Mouse (Mus musculus) midbrain, embryonic 16.5 days (tissue): ENCODE measurements at regions not wholly inside any gene's neighbourhood (a gene's known extent, or its start where the extent isn't known, plus 50 kb on each side); places are given as distances from the start of the nearest gene placed in this dataset.

Source experiments
- ATAC-seq: fragments of 200-750 bp; cut with Nextera tagmentation; 2 replicates; pipeline ENCODE4 v1.8.0; 2017; ENCODE audit warnings: moderate TSS enrichment
- H3K27ac ChIP-seq: fragments of 300-500 bp; sonication (generic); 2 replicates; pipeline ENCODE4 v1.5.1; 2014; ENCODE audit warnings: mild to moderate bottlenecking, low read length, mixed read lengths
- H3K27me3 ChIP-seq: fragments of 300-500 bp; sonication (generic); 2 replicates; pipeline ENCODE4 v1.6.1; 2014; ENCODE audit warnings: low read depth, low read length, mixed read lengths; ENCODE audit not compliant: control insufficient read depth, insufficient read depth
- H3K36me3 ChIP-seq: fragments of 300-500 bp; sonication (generic); 2 replicates; pipeline ENCODE4 v1.6.1; 2014; ENCODE audit warnings: mild to moderate bottlenecking, low read length, moderate library complexity, mixed read lengths; ENCODE audit not compliant: control insufficient read depth, insufficient read depth
- H3K4me1 ChIP-seq: fragments of 300-500 bp; sonication (generic); 2 replicates; pipeline ENCODE4 v1.6.1; 2014; ENCODE audit warnings: mild to moderate bottlenecking, low read length, mixed read lengths; ENCODE audit not compliant: control insufficient read depth, insufficient read depth
- H3K4me2 ChIP-seq: fragments of 300-500 bp; sonication (generic); 2 replicates; pipeline ENCODE4 v1.6.1; 2014; ENCODE audit warnings: mild to moderate bottlenecking, low read length, mixed read lengths
- H3K4me3 ChIP-seq: fragments of 300-500 bp; sonication (generic); 2 replicates; pipeline ENCODE4 v1.5.1; 2014; ENCODE audit warnings: low read depth, mild to moderate bottlenecking, low read length, moderate library complexity, mixed read lengths
- H3K9ac ChIP-seq: fragments of 300-500 bp; sonication (generic); 2 replicates; pipeline ENCODE4 v1.6.1; 2014; ENCODE audit warnings: low read depth, low read length, mixed read lengths
- H3K9me3 ChIP-seq: fragments of 300-500 bp; sonication (generic); replicated peaks from 2 replicates; pipeline ENCODE4 v1.6.1; 2014; ENCODE audit warnings: mild to moderate bottlenecking, low read length, mixed read lengths; ENCODE audit not compliant: control insufficient read depth, poor library complexity, severe bottlenecking
- WGBS: fragments of 180-500 bp; shearing (Covaris S2); extraction: QIAGEN DNeasy Blood & Tissue Kit; methylation state at CpG from one replicate; pipeline ENCODE4 v1.1.7; 2014; 5-methylcytosine and 5-hydroxymethylcytosine counted together

DNA sequence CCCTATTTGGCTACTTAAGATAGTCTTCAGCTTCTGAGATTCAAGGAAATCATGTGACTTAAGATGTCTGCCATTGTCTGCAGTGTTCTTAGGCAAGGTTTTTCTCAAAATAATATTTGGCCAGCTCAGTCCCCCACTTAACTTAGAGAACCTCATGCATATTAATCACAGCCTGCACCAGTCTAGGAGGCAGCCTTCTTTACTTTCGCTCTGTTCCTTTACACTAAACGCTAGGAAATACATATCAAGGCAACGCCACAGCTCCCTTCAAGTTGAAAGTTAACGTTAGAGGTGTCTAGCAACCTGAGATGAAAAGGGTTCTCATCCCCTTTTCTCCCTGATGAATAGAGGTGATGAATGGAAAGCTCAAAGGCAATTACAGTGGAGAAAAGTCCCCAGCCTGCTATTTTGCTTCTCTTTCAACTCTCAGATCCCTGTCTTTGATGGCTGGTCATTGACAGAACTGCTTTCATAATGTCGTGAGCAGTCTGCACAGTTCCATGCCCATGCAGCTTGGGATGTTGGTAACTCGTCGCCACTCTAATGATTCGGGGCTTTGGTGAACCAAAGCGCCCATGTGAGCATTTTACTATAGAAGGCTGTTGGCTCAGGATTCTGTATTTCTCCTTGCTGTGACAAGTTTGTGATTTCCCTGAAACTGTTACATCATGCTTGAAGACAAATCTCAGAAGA lies 483.0 kb upstream of the Gm10306 start:
- Histone ChIP-seq H3K9me3 (no peaks in the 10 kb centered on the region), H3K4me2 (no peak overlapping the region), H3K27ac (no peak overlapping the region), H3K4me3 (no peak overlapping the region), H3K4me1 (no peaks in the 10 kb centered on the region), H3K9ac (no peak overlapping the region), H3K27me3 (no peaks in the 10 kb centered on the region), H3K36me3 (no peaks in the 10 kb centered on the region)
- peak; percentile 62; the same call in 1 of the 2 replicates for ATAC-seq
- 33% methylated on average over 9 of the region's 9 CpGs for WGBS

DNA sequence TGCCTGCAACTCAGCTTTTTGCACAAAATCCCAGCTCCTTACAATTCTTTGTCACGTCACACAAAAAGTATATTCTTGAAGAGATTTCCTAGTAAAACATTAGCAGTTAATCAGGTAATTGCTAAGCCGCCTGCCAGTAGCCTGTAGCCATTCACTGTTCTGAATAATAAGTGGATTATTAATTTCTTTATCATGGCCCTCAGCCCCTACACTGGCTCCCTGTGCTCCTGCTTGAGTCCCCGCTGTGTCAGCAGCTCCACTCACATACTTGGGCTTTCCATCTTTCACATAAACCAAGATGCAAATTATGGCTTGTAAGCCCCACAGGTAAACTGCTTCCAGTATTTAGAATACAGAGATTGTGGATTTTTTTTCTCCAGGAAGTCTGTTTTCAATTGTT lies 473.5 kb upstream of the Gm10306 start:
- peak; percentile 80; the same call in 1 of the 2 replicates for ATAC-seq
- 50% methylated on average over 3 of the region's 3 CpGs for WGBS
- no peak overlapping the region for H3K27ac ChIP-seq

DNA sequence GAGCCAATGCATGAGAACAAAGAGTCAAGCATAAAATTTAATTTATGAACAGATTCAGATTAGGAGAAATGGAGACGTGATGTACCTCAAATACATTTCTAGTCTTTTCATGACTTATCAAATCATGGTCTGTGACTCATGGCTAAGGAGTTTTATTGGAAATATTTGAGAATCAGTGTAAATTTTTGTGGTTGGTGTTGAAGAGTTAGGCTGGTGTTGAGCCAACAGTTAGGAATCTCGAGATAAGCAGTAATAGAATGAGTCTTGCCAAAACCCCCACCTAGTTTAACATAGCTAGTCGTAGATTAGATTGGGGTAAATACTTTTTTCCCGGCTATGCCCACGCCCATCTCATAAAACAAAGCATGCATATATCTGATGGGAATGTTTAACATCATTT lies 462.0 kb upstream of the Gm10306 start:
- Histone ChIP-seq H3K4me1 (no peaks in the 10 kb centered on the region), H3K4me3 (no peak overlapping the region), H3K36me3 (no peaks in the 10 kb centered on the region), H3K9me3 (no peaks in the 10 kb centered on the region), H3K4me2 (no peak overlapping the region), H3K27ac (no peak overlapping the region), H3K27me3 (no peaks in the 10 kb centered on the region), H3K9ac (no peak overlapping the region)
- no peak for ATAC-seq
- 77% methylated on average over 5 of the region's 5 CpGs for WGBS

More for the DNA sequence above, 473.5 kb upstream of the Gm10306 start:
- Histone ChIP-seq H3K4me1 (peaks cover 3% of the 10 kb centered on the region; the same call in 1 of the 2 replicates), H3K27me3 (no peaks in the 10 kb centered on the region), H3K9me3 (no peaks in the 10 kb centered on the region), H3K4me3 (no peak overlapping the region), H3K9ac (no peak overlapping the region), H3K36me3 (no peaks in the 10 kb centered on the region), H3K4me2 (no peak overlapping the region)

DNA sequence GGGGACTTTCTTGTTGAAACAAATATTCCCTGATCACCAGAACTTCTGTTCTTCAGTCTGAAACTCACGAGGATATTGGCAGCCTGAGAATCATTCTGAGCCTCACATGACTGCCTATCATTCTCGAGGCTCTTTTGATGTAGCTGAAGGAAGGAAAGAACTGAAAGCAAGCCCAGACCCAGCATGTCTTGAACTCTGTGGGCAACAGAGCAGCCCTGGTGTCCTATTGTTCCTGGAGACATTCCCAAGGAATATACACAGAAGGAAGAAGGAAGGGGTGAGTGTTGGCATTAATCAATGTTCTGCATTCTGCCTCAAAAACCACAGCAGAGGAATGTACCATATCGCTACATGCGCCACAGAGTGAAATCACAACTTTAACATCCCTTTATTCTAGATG lies 449.4 kb upstream of the Gm10306 start:
- Histone ChIP-seq H3K9ac (no peak overlapping the region), H3K27me3 (no peaks in the 10 kb centered on the region), H3K36me3 (no peaks in the 10 kb centered on the region), H3K4me2 (no peak overlapping the region), H3K4me3 (no peak overlapping the region), H3K4me1 (no peaks in the 10 kb centered on the region), H3K27ac (no peak overlapping the region), H3K9me3 (no peaks in the 10 kb centered on the region)
- 75% methylated on average over 4 of the region's 4 CpGs for WGBS
- ATAC-seq = no peak

DNA sequence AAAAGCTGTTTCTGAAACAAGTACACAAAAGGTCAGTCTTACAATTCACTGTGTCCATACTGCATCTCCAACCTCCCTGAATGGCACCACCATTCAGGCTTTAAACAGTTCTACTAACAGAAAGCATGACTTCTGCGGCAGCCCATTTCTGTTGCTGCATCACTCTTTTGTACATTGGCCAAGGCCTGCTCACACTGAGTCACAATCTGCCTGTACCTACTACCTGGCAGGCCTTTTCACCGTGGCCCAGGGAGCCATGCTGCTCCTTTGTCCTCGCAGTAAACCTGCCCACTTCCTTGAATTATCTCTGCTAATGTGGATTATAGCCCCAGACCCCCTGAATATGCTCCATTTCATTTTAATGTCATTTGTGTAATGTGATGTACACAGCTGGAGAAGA lies 439.5 kb upstream of the Gm10306 start:
- WGBS = 78% methylated on average over 3 of the region's 3 CpGs
- Histone ChIP-seq H3K9ac (no peak overlapping the region), H3K4me3 (no peak overlapping the region), H3K27me3 (no peaks in the 10 kb centered on the region), H3K36me3 (no peaks in the 10 kb centered on the region), H3K4me1 (no peaks in the 10 kb centered on the region), H3K9me3 (no peaks in the 10 kb centered on the region), H3K27ac (no peak overlapping the region), H3K4me2 (no peak overlapping the region)
- no peak for ATAC-seq

DNA sequence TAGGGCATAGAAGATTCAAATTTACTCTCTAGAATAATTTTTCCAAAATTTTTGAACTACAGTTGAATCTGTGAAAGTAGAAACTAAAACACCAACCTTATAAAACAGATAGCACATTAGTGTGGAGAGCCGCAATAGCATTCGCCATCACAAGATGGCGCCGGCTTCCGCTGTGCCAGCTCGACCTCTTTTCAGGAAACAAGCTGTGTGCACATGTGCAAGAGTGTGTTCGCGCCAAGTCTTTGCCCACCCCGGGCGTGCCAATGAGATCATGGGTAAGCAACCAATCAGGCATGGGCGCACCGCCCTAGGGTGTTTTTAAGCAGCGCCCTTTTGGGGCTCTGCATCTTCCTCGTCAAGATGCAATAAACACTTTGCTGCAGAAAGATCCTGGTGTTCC lies 432.2 kb upstream of the Gm10306 start:
- no peaks in the 10 kb centered on the region for H3K36me3 ChIP-seq
- no peaks in the 10 kb centered on the region for H3K4me1 ChIP-seq
- H3K4me3 ChIP-seq = no peak overlapping the region
- no peak for ATAC-seq
- WGBS = 81% methylated on average over 14 of the region's 14 CpGs
- H3K9me3 ChIP-seq = no peaks in the 10 kb centered on the region
- H3K9ac ChIP-seq = no peak overlapping the region
- no peak overlapping the region for H3K27ac ChIP-seq
- no peak overlapping the region for H3K4me2 ChIP-seq
- H3K27me3 ChIP-seq = no peaks in the 10 kb centered on the region

DNA sequence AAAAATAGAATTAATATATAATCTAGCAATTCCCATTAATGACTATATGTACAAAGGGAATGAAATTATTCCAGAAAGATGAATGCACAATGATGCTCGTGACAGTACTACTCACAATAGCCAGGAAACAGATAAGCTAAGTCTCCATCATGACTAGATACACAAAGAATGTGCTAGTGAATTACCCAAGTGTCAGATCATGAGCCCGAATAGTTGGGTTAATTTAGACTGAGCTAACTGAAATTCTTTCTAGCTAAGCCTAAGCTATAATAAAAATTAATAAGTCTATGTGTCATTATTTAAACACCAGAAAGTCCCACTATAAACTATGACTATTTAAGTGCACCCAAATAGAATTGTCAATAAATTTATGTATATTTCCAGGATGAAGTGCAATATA lies 418.4 kb upstream of the Gm10306 start:
- no peaks in the 10 kb centered on the region for H3K9me3 ChIP-seq
- H3K27me3 ChIP-seq = no peaks in the 10 kb centered on the region
- H3K4me1 ChIP-seq = no peaks in the 10 kb centered on the region
- H3K36me3 ChIP-seq = no peaks in the 10 kb centered on the region
- H3K4me3 ChIP-seq = no peak overlapping the region
- H3K4me2 ChIP-seq = no peak overlapping the region
- ATAC-seq = no peak
- H3K27ac ChIP-seq = no peak overlapping the region
- no peak overlapping the region for H3K9ac ChIP-seq
- WGBS = 74% methylated on average over 2 of the region's 2 CpGs

DNA sequence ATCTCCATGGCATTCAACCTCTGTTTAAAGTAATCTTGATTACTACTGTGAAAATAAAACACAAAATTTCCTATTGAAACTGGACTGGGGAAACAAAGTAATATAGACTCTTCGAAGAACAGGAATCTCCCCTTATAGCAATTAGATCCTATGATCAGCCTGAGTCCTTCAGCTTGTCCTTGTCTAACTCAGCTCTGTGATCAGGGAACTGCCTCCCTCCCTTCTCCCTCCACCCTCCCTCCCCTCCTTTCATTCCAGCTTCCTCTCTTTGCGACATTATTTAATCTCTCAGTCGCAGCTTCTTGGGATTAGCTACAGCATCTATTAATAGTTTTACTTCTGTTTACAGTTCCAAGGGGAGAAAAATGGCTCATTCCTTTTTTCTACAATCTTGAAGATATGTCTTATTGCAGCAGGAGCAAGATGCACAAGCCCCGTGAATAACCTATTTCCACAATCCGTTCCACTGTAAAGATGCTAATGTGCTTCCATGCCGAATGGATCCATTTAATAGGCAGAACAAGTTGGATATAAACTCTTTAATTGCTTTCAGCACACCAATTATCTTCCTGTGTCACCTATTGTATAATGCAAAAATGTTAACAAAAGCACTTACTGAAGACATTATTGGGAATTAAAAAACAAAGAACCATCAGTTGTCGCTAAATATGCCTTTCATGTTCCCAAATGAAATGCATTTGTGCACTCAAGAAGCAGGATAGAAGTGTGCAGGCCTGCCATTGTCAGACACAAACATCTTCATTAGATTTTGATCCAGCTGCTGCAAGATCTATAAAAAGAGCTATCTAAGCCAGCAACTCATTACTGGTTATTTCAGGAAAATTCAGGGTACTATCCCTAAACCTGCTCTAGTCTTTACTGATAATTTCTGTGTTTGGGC lies 411.2 kb upstream of the Gm10306 start:
- Histone ChIP-seq H3K4me2 (0 out of 2 replicates have a peak overlapping the region, but pooled peaks have one; percentile 4), H3K36me3 (no peaks in the 10 kb centered on the region), H3K27ac (no peak overlapping the region), H3K4me1 (peaks cover 10% of the 10 kb centered on the region), H3K9ac (no peak overlapping the region), H3K27me3 (no peaks in the 10 kb centered on the region), H3K9me3 (no peaks in the 10 kb centered on the region), H3K4me3 (no peak overlapping the region)
- 17% methylated on average over 7 of the region's 7 CpGs for WGBS
- ATAC-seq = peak; percentile 79

DNA sequence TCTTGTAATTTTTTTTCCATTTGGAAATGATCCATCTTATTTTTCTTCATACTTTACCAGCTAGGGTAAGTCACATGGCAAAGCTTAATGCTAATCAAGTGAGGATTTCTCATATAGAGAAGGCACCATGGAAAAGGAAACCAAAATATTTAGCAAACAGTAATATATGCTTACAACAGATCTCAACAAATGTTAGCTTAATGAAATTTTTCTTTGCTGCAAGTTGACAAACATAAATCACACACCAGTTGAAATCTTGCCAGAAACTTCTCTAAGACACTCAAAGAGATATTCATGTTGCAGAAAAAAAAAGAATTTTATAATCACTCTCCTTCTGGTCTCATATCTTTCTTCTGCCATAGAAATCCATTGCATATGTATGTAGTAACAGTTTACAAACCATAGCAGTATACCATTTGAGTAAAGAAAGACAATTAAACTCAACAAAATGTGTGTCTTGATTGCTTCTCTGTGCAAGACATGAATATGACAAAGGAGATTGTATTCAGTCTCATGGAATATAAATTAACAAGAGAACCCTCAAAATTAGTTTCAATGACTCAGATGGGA lies 408.3 kb upstream of the Gm10306 start:
- no peak overlapping the region for H3K4me2 ChIP-seq
- no peak for ATAC-seq
- H3K36me3 ChIP-seq = no peaks in the 10 kb centered on the region
- peaks cover 10% of the 10 kb centered on the region for H3K4me1 ChIP-seq
- H3K9ac ChIP-seq = no peak overlapping the region
- no peak overlapping the region for H3K4me3 ChIP-seq
- H3K27ac ChIP-seq = no peak overlapping the region
- no peaks in the 10 kb centered on the region for H3K9me3 ChIP-seq
- no peaks in the 10 kb centered on the region for H3K27me3 ChIP-seq
